Mouse (Mus musculus) brain, embryonic 14.5 days (tissue): ENCODE results near the gene Gm45717.

Source experiments
- CTCF ChIP-seq: fragments of 200-500 bp; IDR thresholded peaks from 2 replicates; pipeline ENCODE4 v1.5.1; 2012; ENCODE audit warnings: inconsistent platforms, mild to moderate bottlenecking, moderate library complexity, borderline replicate concordance; ENCODE audit not compliant: insufficient read depth, insufficient read length; ENCODE audit errors: extremely low read depth
- POLR2A ChIP-seq: fragments of 200-500 bp; IDR thresholded peaks from 2 replicates; pipeline ENCODE4 v1.6.1; 2012; ENCODE audit warnings: mild to moderate bottlenecking, inconsistent platforms, borderline replicate concordance; ENCODE audit not compliant: poor library complexity, insufficient read depth, insufficient read length, severe bottlenecking; ENCODE audit errors: extremely low read depth

DNA sequence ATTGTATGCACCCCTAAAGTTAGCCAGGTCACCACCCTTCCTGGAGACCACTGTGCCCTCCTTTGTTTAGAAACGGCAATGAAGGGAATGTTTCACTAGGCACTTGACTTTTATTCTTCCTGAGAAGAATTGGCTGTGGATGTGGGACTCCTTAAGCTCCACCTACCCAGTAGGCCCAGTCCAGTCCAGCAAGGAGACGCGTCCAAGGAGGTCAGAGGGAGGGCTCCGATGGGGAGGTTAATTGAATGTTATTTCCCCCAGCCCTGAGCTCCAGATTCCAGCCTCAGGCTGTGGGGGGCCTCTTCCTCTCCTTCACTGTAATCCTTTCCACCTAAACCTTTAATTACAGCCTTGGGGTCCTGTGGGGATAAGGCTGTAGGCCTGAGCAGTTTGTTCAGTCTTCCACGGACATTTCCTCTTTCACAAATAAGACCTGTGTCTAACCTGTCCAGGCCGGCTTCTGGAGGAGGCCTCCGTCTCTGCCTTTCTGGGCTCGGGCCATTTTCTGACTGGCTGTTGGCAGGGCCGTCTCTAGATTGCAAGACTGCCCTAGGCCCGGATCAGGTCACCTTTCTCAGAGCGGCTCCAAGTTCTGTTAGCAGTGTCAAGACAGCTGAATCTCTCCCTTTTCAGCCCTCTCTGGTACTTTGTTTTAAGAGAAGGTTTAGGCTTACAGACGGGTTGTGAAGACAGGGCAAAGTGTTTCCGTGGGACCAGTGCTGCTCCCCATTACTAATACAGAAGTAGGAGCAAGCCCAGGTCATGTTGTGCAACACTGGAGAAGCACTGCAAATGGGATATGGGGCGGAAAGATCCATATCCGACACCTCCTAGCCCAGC lies 53.5 kb downstream of the Gm45717 start:
- no peak for TF ChIP-seq CTCF
- no peak for TF ChIP-seq POLR2A
